In the genomic region with DNA sequence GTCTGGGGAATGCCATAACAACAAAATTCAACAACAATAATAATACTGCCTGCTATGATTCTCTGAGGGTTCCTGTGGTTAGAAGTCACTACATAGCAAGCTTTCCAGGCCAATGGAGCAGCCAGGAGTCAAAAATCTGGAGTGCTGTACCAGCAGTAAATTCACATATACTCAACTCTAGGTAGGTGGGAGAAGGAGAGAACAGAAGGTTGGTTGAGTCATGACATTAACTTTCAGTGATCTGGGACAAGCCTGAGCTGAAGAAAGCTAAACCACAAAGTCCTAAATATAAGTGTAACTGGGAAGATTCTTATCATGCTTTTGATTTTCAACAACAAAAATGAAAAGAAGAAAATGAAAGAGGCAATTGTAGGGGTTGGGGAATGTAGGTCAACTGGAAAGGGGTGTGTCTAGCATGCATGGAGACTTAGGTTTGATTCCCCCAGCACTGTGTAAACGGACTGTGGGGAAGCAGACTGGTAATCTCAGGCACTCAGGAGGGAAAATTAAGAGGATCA, we compare ENCODE assay signal across 30 mouse cellular contexts.
DNase-seq lines count a peak whose midpoint lies in the region; ATAC-seq and TF ChIP-seq lines count a peak whose summit lies in the region.
"Had no signal": no experiment of that assay in that cellular context is flagged by ENCODE, and none has a peak within 500 bp of the region (broad histone marks: within the 10 kb centered on the region; RNA-seq: fewer than 3 reads in every experiment).

No protein-coding gene starts in this region.

- in situ Hi-C loops in Patski (cut with MboI; ENCODE audit: low pct_unique_long_range_greater_than_20kb): no loop called here

- peaks cover 22% of the 10 kb centered on the region for H3K36me3 ChIP-seq in forebrain, embryonic 16.5 days (ENCODE audit: control insufficient read depth, insufficient read depth)
- peaks cover 37% of the 10 kb centered on the region for H3K36me3 ChIP-seq in forebrain, embryonic 13.5 days (ENCODE audit: poor library complexity, severe bottlenecking)

- WGBS in forebrain, embryonic 16.5 days: 74% methylated on average over 1 of the region's 1 CpGs
- WGBS in forebrain, embryonic 13.5 days: 63% methylated on average over 1 of the region's 1 CpGs

- H3K27ac ChIP-seq in forebrain, embryonic 16.5 days (ENCODE audit: low read length): peak overlapping the region; percentile 83; the same call in 1 of the 2 replicates
- H3K27ac ChIP-seq in forebrain, embryonic 13.5 days: no peak overlapping the region; the same call in 1 of the 2 replicates
- H3K27ac ChIP-seq: forebrain, embryonic 10.5 days; heart, embryonic 13.5 days; hindbrain, embryonic 14.5 days; limb, embryonic 13.5 days; lung, embryonic 15.5 days; midbrain, embryonic 12.5 days; neural tube, embryonic 12.5 days had no signal

- no peak for TF ChIP-seq CTCF in Patski (IDR thresholded peaks at IDR 0.05)

- H3K9me3 ChIP-seq in forebrain, embryonic 16.5 days (ENCODE audit: control insufficient read depth, low read length): no peaks in the 10 kb centered on the region
- H3K9me3 ChIP-seq in forebrain, embryonic 13.5 days (replicated peaks): no peaks in the 10 kb centered on the region
- H3K9me3 ChIP-seq: forebrain, embryonic 10.5 days; heart, embryonic 13.5 days; limb, embryonic 13.5 days; lung, embryonic 15.5 days; megakaryocyte, embryonic 14.5 days; midbrain, embryonic 12.5 days; neural tube, embryonic 12.5 days had no signal

- CTCF ChIA-PET in Patski (lab: Charles Lee): interaction anchor here (2.0 kb wide), 1 partner anchor 10 kb away, joined by 4 read pairs; no protein-coding TSS in a partner anchor

- H3K9ac ChIP-seq in forebrain, embryonic 16.5 days (replicated peaks; ENCODE audit: low read depth, low read length): no peak overlapping the region
- H3K9ac ChIP-seq in forebrain, embryonic 13.5 days: no peak overlapping the region
- H3K9ac ChIP-seq: heart, embryonic 13.5 days; hindbrain, embryonic 14.5 days; limb, embryonic 13.5 days; lung, embryonic 15.5 days; midbrain, embryonic 12.5 days; neural tube, embryonic 12.5 days had no signal

- peaks cover 23% of the 10 kb centered on the region for H3K4me1 ChIP-seq in forebrain, embryonic 16.5 days (replicated peaks; ENCODE audit: control insufficient read depth, insufficient read depth, low read length)
- peaks cover 20% of the 10 kb centered on the region for H3K4me1 ChIP-seq in forebrain, embryonic 13.5 days
- H3K4me1 ChIP-seq: limb, embryonic 13.5 days; neural tube, embryonic 12.5 days had no signal

- POLR2A ChIA-PET in Patski (lab: Charles Lee): no interaction called here

- peak; percentile 23 for DNase-seq in right cerebral cortex, adult 18-20 months
- no peak for DNase-seq in right cerebral cortex, postnatal 4 days
- peak; percentile 16 for DNase-seq in 3T3-L1 (ENCODE audit: low read depth, low spot score)
- DNase-seq in Patski (ENCODE audit: low read depth, low spot score): peak; percentile 34
- DNase-seq: adrenal gland, postnatal 25 days; B cell, adult 2 months; cerebellum, adult 8-10 months; cerebellum, postnatal 25 days; gastrocnemius, postnatal 10 days; heart, postnatal 10 days; kidney, adult 9 months; kidney, postnatal 10 days; right cerebral cortex, postnatal 25 days; spleen, adult 18-20 months had no signal

- no peak overlapping the region for H3K4me2 ChIP-seq in forebrain, embryonic 16.5 days (ENCODE audit: low read length)
- no peak overlapping the region for H3K4me2 ChIP-seq in forebrain, embryonic 13.5 days
- H3K4me2 ChIP-seq: heart, embryonic 13.5 days; hindbrain, embryonic 14.5 days; limb, embryonic 13.5 days; liver, embryonic 11.5 days; lung, embryonic 15.5 days; midbrain, embryonic 12.5 days; neural tube, embryonic 12.5 days had no signal

- no peak for ATAC-seq in forebrain, embryonic 16.5 days
- no peak for ATAC-seq in forebrain, embryonic 13.5 days
- ATAC-seq in Patski: peak; percentile 21
- no peak for ATAC-seq in cerebellum, adult (ENCODE audit: insufficient number of reproducible peaks, low FRiP score, low TSS enrichment)
- no peak for ATAC-seq in megakaryocyte progenitor cell, adult 5-6 weeks (replicated peaks; ENCODE audit: poor library complexity)
- ATAC-seq: intestine, postnatal 0 days had no signal

- H3K4me3 ChIP-seq in forebrain, embryonic 16.5 days (replicated peaks; ENCODE audit: low read length): no peak overlapping the region
- no peak overlapping the region for H3K4me3 ChIP-seq in forebrain, embryonic 13.5 days
- H3K4me3 ChIP-seq: forebrain, embryonic 10.5 days; heart, embryonic 13.5 days; limb, embryonic 13.5 days; lung, embryonic 15.5 days; megakaryocyte, embryonic 14.5 days; midbrain, embryonic 12.5 days; myocyte; neural tube, embryonic 12.5 days had no signal

- H3K27me3 ChIP-seq in forebrain, embryonic 16.5 days (replicated peaks; ENCODE audit: control insufficient read depth, insufficient read depth, low read length): no peaks in the 10 kb centered on the region
- H3K27me3 ChIP-seq in forebrain, embryonic 13.5 days: no peaks in the 10 kb centered on the region
- H3K27me3 ChIP-seq in Patski: no peaks in the 10 kb centered on the region
- H3K27me3 ChIP-seq: CH12.LX; heart, embryonic 13.5 days; limb, embryonic 13.5 days; lung, embryonic 15.5 days; megakaryocyte, embryonic 14.5 days; midbrain, embryonic 12.5 days; neural tube, embryonic 12.5 days had no signal
